10 mouse cellular contexts compared by ENCODE assay signal in genomic region chr13:51868491-51869128, GRCm38 (mm10). TPM values are rescaled to one million over a fixed set of nuclear protein-coding genes. Genes with fewer than 3 reads are reported as not detected.
DNase-seq lines count a peak whose midpoint lies in the region; ATAC-seq and TF ChIP-seq lines count a peak whose summit lies in the region.
"Had no signal": no experiment of that assay in that cellular context is flagged by ENCODE, and none has a peak within 500 bp of the region (broad histone marks: within the 10 kb centered on the region; RNA-seq: fewer than 3 reads in every experiment).

No protein-coding gene starts in this region.

- H3K4me2 ChIP-seq in kidney, postnatal 0 days (ENCODE audit: low read length) = no peak overlapping the region
- no peak overlapping the region for H3K4me2 ChIP-seq in hindbrain, embryonic 12.5 days (replicated peaks)
- H3K4me2 ChIP-seq: embryonic facial prominence, embryonic 13.5 days had no signal

- no peak overlapping the region for H3K27ac ChIP-seq in ES-E14 (ENCODE audit: insufficient read depth, low read depth, low read length, poor library complexity, severe bottlenecking)
- peak overlapping the region; percentile 33; the same call in 1 of the 2 replicates for H3K27ac ChIP-seq in kidney, postnatal 0 days
- no peak overlapping the region for H3K27ac ChIP-seq in hindbrain, embryonic 12.5 days
- H3K27ac ChIP-seq: embryonic facial prominence, embryonic 13.5 days; macrophage had no signal

- no peaks in the 10 kb centered on the region for H3K27me3 ChIP-seq in kidney, postnatal 0 days (ENCODE audit: insufficient read depth, low read length)
- peaks cover 11% of the 10 kb centered on the region; the same call in 1 of the 2 replicates for H3K27me3 ChIP-seq in hindbrain, embryonic 12.5 days
- H3K27me3 ChIP-seq: embryonic facial prominence, embryonic 13.5 days had no signal

- no peaks in the 10 kb centered on the region for H3K9me3 ChIP-seq in ES-E14 (ENCODE audit: control insufficient read depth, insufficient read depth, low read depth, low read length)
- H3K9me3 ChIP-seq in kidney, postnatal 0 days (replicated peaks; ENCODE audit: low read length) = no peaks in the 10 kb centered on the region
- H3K9me3 ChIP-seq in hindbrain, embryonic 12.5 days (replicated peaks) = no peaks in the 10 kb centered on the region
- H3K9me3 ChIP-seq: embryonic facial prominence, embryonic 13.5 days had no signal

- 44% methylated on average over 12 of the region's 12 CpGs for WGBS in kidney, postnatal 0 days
- WGBS in hindbrain, embryonic 12.5 days = 63% methylated on average over 12 of the region's 12 CpGs

- H3K9ac ChIP-seq in ES-E14 (ENCODE audit: insufficient read depth, low read depth, low read length, poor library complexity, severe bottlenecking) = no peak overlapping the region
- H3K9ac ChIP-seq in kidney, postnatal 0 days (ENCODE audit: low read depth, low read length) = no peak overlapping the region
- no peak overlapping the region for H3K9ac ChIP-seq in hindbrain, embryonic 12.5 days
- H3K9ac ChIP-seq: embryonic facial prominence, embryonic 13.5 days had no signal

- 0 out of 4 replicates have a peak overlapping the region, but pooled peaks of 1 of the 2 experiments have one; percentile 26 for H3K4me3 ChIP-seq in ES-E14 (ENCODE audit: insufficient read depth in 1 of 2, low read depth in 1 of 2, low read length in 2 of 2, poor library complexity in 1 of 2, severe bottlenecking in 1 of 2)
- H3K4me3 ChIP-seq in kidney, postnatal 0 days (replicated peaks; ENCODE audit: low read depth, low read length) = no peak overlapping the region
- no peak overlapping the region for H3K4me3 ChIP-seq in hindbrain, embryonic 12.5 days
- H3K4me3 ChIP-seq: embryonic facial prominence, embryonic 13.5 days had no signal

- intact Hi-C loops in gastrocnemius, postnatal 36 days (cut with DNase I) = loop anchor here (2.0 to 5.0 kb wide), 2 partner anchors 20 to 109 kb away; no protein-coding TSS in a partner anchor

- H3K36me3 ChIP-seq in ES-E14 (ENCODE audit: control insufficient read depth, insufficient read depth, low read length, poor library complexity, severe bottlenecking) = no peaks in the 10 kb centered on the region
- no peaks in the 10 kb centered on the region for H3K36me3 ChIP-seq in kidney, postnatal 0 days (ENCODE audit: insufficient read depth, low read length)
- no peaks in the 10 kb centered on the region for H3K36me3 ChIP-seq in hindbrain, embryonic 12.5 days
- H3K36me3 ChIP-seq: embryonic facial prominence, embryonic 13.5 days had no signal

- H3K4me1 ChIP-seq in ES-E14 (ENCODE audit: control insufficient read depth in 2 of 2, insufficient read depth in 2 of 2, low read length in 2 of 2, poor library complexity in 1 of 2) = peaks cover 0 to 3% of the 10 kb centered on the region in 2 experiments; a peak in 1 of 4 replicates
- peaks cover 3% of the 10 kb centered on the region for H3K4me1 ChIP-seq in kidney, postnatal 0 days (replicated peaks; ENCODE audit: insufficient read depth, low read length)
- H3K4me1 ChIP-seq in hindbrain, embryonic 12.5 days = 0 out of 2 replicates have a peak, but pooled peaks cover 6% of the 10 kb centered on the region

- ATAC-seq in kidney, postnatal 0 days (replicated peaks; ENCODE audit: low FRiP score, low read depth) = no peak
- ATAC-seq in hindbrain, embryonic 12.5 days (ENCODE audit: low FRiP score) = no peak

- TF ChIP-seq CTCF in kidney, postnatal 0 days (IDR thresholded peaks at IDR 0.05; ENCODE audit: low read depth) = no peak

- in situ Hi-C loops in ES-E14 (cut with MboI; ENCODE audit: low sequenced_read_pairs in 2 of 2, unreplicated experiment in 2 of 2) = no loop called here

- DNase-seq in gastrocnemius, adult 18-20 months (ENCODE audit: low spot score) = peak; percentile 90
- no peak for DNase-seq in gastrocnemius, postnatal 4 days (ENCODE audit: low spot score in 2 of 2)
- DNase-seq in ES-E14 (ENCODE audit: low read depth, low spot score) = peak; percentile 24
- DNase-seq in gastrocnemius, postnatal 36 days = peak; percentile 59 to 63
- DNase-seq in kidney, postnatal 0 days (ENCODE audit: low spot score) = no peak
- no peak for DNase-seq in thymus, postnatal 0 days (ENCODE audit: low spot score)
- DNase-seq in frontal cortex, postnatal 14 days (ENCODE audit: low spot score in 2 of 2) = no peak

TF ChIP-seq in ES-E14, 5 proteins besides CTCF, POLR2A, EP300 and RAD21:
- TF ChIP-seq HCFC1 (IDR thresholded peaks at IDR 0.05; ENCODE audit: borderline replicate concordance, insufficient read depth, low read length) (no peak), ZC3H11A (IDR thresholded peaks at IDR 0.05; ENCODE audit: borderline replicate concordance, low read depth, low read length) (no peak), MAFK (IDR thresholded peaks at IDR 0.05; ENCODE audit: insufficient read depth, low read depth, low read length) (no peak), ZNF384 (IDR thresholded peaks at IDR 0.05; ENCODE audit: low read depth, low read length) (no peak), CHD2 (IDR thresholded peaks at IDR 0.05; ENCODE audit: low read depth, low read length) (no peak)

RNA-seq across cellular contexts. Expression of gene Gadd45g, which starts 22.1 kb away (rescaled TPM):
- 100 to 1,000 TPM in 1 of 2 experiments, 10 to 100 TPM in 1; 43.0 to 114 TPM for total RNA-seq in gastrocnemius, adult 18-20 months (2021)
- total RNA-seq in gastrocnemius, postnatal 4 days (2021) = 10 to 100 TPM; 11.6 to 13.3 TPM
- 43.3 and 57.8 TPM in 2 replicates for total RNA-seq in ES-E14 (2012; rRNA removed)
- total RNA-seq in gastrocnemius, postnatal 36 days (2021) = 10 to 100 TPM in 1 of 2 experiments, 1 to 10 TPM in 1; 8.0 to 58.7 TPM
- 58.0 and 60.1 TPM in 2 replicates for polyA plus RNA-seq in kidney, postnatal 0 days (2015; fragmentation: Nextera tagmentation; extraction: Ambion mirVana)
- 14.2 and 16.1 TPM in 2 replicates for polyA plus RNA-seq in thymus, postnatal 0 days (2015; fragmentation: Nextera tagmentation; extraction: Ambion mirVana)
- 163 and 181 TPM in 2 replicates for polyA plus RNA-seq in hindbrain, embryonic 12.5 days (2016; fragmentation: Nextera tagmentation; extraction: Ambion mirVana)

Comparison
In these comparisons a context has a peak if more than half of its experiments do, and no peak if none do; other contexts are left out.
1. DNase-seq: peak in gastrocnemius, adult 18-20 months (single experiment), ES-E14 (single experiment) and gastrocnemius, postnatal 36 days (2 of 2); none in gastrocnemius, postnatal 4 days (0 of 2), kidney, postnatal 0 days (single experiment), thymus, postnatal 0 days (single experiment) and frontal cortex, postnatal 14 days (0 of 2).